Mouse (Mus musculus): Measurements from ENCODE around the gene Farp1. TPM values are rescaled to one million over a fixed set of nuclear protein-coding genes. Genes with fewer than 3 reads are reported as not detected.

Farp1 gene
- polyA plus RNA-seq, 1 experiment = 12.4 TPM

DNA sequence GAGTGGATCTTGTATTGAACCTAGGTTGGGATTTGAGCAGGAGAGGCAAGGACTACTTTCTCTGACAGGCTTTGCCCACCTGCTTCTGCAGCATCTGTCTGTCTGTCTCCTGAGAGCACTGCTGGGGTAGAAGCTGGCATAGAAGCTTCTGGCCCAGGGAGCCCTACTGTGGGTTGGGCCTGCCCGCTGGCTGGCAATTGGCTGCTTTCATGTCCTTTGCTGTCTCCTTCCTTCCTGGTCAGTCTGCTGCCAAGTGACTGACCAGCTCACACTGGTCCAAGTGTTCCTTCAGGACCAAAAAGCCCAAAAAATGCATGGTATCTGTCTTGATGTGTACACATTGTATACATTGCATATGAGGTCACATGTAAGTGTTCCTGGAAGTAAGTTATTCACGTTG lies 228.9 kb downstream of the Farp1 start:
- no peak for TF ChIP-seq CTCF (IDR thresholded peaks at IDR 0.05; ENCODE audit: extremely low read depth, insufficient read length, insufficient replicate concordance, low read depth, low read length)
- no peak for TF ChIP-seq POLR2A (IDR thresholded peaks at IDR 0.05; ENCODE audit: low read depth, low read length)
- H3K27me3 ChIP-seq (ENCODE audit: control insufficient read depth, insufficient read depth, low read length) = no peaks in the 10 kb centered on the region
- H3K27ac ChIP-seq (ENCODE audit: insufficient read depth, low read depth, low read length) = peak overlapping the region; percentile 60
- WGBS = 30% methylated on average over 2 of the region's 2 CpGs
- H3K36me3 ChIP-seq (ENCODE audit: control insufficient read depth, insufficient read depth, low read length) = no peaks in the 10 kb centered on the region
- peaks cover 12% of the 10 kb centered on the region; the same call in 1 of the 2 replicates for H3K4me1 ChIP-seq (ENCODE audit: control insufficient read depth, insufficient read depth, insufficient read length, low read length)
- H3K4me3 ChIP-seq (ENCODE audit: low read depth, low read length) = no peak overlapping the region

DNA sequence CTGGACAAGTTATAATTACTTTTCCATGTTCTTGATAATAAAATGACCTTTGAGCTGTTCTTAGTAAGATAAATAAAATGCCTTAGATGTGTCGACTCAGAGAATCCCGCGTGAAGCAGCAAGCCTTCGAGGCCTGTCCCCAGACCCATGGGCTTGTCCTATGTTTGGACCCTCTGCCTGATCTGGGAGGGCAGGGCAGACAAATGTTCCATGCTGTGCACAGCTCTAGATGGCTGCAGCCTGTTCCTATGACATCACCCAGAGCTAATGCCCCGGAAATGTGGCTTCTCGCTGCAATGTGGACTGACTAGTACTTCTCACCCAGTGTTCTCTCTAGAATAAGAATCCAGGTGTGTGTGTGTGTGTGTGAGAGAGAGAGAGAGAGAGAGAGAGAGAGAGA lies 229.5 kb downstream of the Farp1 start:
- peaks cover 12% of the 10 kb centered on the region; the same call in 1 of the 2 replicates for H3K4me1 ChIP-seq (ENCODE audit: control insufficient read depth, insufficient read depth, insufficient read length, low read length)
- WGBS = 22% methylated on average over 6 of the region's 6 CpGs
- peak overlapping the region; percentile 59 for H3K27ac ChIP-seq (ENCODE audit: insufficient read depth, low read depth, low read length)
- no peaks in the 10 kb centered on the region for H3K36me3 ChIP-seq (ENCODE audit: control insufficient read depth, insufficient read depth, low read length)
- TF ChIP-seq POLR2A (IDR thresholded peaks at IDR 0.05; ENCODE audit: low read depth, low read length) (no peak), CTCF (IDR thresholded peaks at IDR 0.05; ENCODE audit: extremely low read depth, insufficient read length, insufficient replicate concordance, low read depth, low read length) (no peak)
- no peak overlapping the region for H3K4me3 ChIP-seq (ENCODE audit: low read depth, low read length)
- H3K27me3 ChIP-seq (ENCODE audit: control insufficient read depth, insufficient read depth, low read length) = no peaks in the 10 kb centered on the region

DNA sequence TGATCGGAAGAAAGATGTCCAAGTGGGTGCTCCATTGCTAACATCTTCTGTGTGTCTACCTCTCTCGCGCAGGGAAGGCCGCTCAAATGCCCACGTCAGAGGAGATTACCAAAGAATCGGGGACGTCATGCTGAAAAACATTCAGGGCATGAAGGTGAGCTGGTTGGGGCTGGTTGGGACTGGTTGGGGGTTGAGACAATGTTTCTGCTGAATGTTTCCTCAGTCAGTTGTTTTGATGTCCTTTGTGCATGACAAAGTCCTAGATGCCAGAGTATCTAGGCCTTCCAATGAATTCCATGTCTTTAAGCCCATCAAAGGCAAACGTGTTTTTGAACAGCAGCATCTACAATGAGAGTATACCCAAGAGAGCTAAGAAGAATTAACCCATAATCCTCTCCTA lies 232.8 kb downstream of the Farp1 start:
- no peak overlapping the region for H3K27ac ChIP-seq (ENCODE audit: insufficient read depth, low read depth, low read length)
- 93% methylated on average over 8 of the region's 8 CpGs for WGBS
- no peak overlapping the region for H3K4me3 ChIP-seq (ENCODE audit: low read depth, low read length)
- H3K4me1 ChIP-seq (ENCODE audit: control insufficient read depth, insufficient read depth, insufficient read length, low read length) = peaks cover 9% of the 10 kb centered on the region; the same call in 1 of the 2 replicates
- H3K36me3 ChIP-seq (ENCODE audit: control insufficient read depth, insufficient read depth, low read length) = peaks cover 14% of the 10 kb centered on the region
- TF ChIP-seq POLR2A (IDR thresholded peaks at IDR 0.05; ENCODE audit: low read depth, low read length) (no peak), CTCF (IDR thresholded peaks at IDR 0.05; ENCODE audit: extremely low read depth, insufficient read length, insufficient replicate concordance, low read depth, low read length) (no peak)
- H3K27me3 ChIP-seq (ENCODE audit: control insufficient read depth, insufficient read depth, low read length) = no peaks in the 10 kb centered on the region

DNA sequence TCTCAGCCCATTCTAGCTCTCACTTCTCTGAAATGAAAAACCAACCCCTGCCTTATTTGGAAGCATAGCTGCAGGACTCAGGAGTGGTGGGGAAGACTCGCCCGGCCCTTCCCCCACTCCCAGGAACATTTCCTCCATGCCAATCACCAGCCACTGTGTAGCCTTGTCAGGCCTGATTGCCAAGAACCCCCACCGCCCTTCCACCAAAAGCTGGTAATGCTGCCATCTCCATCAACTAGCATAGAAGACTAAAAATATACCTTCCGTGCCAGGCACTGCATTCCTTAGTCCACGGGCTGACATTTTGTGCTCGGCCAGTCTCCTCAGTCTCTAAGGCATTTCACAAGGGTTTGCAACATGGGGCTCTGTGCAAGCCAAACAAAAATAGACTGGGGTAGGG lies 235.5 kb downstream of the Farp1 start:
- Histone ChIP-seq H3K36me3 (ENCODE audit: control insufficient read depth, insufficient read depth, low read length) (peaks cover 27% of the 10 kb centered on the region), H3K27ac (ENCODE audit: insufficient read depth, low read depth, low read length) (no peak overlapping the region), H3K27me3 (ENCODE audit: control insufficient read depth, insufficient read depth, low read length) (no peaks in the 10 kb centered on the region), H3K4me3 (ENCODE audit: low read depth, low read length) (no peak overlapping the region), H3K4me1 (ENCODE audit: control insufficient read depth, insufficient read depth, insufficient read length, low read length) (no peaks in the 10 kb centered on the region)
- TF ChIP-seq CTCF (IDR thresholded peaks at IDR 0.05; ENCODE audit: extremely low read depth, insufficient read length, insufficient replicate concordance, low read depth, low read length) = no peak
- no peak for TF ChIP-seq POLR2A (IDR thresholded peaks at IDR 0.05; ENCODE audit: low read depth, low read length)
- 89% methylated on average over 6 of the region's 6 CpGs for WGBS

DNA sequence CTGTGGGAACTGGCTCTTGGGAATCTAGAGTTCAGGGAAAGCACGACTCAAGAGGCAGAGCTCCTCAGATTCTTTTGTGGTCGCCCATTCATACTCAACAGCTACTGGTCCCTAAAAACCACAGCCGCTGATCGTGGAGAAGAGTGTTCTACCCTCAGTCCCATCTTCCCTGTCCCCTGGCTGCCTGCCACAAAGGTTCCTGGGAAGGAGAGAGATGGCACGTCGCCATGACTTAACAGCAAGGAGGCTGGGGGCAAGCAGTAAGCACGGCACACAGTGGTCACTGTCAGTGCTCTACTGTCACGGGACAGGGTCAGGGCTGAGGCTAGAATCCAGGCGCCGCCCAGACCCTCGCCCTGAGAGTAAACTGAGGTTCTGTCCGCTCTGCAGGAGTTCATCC lies 240.0 kb downstream of the Farp1 start:
- no peak for TF ChIP-seq POLR2A (IDR thresholded peaks at IDR 0.05; ENCODE audit: low read depth, low read length)
- no peak for TF ChIP-seq CTCF (IDR thresholded peaks at IDR 0.05; ENCODE audit: extremely low read depth, insufficient read length, insufficient replicate concordance, low read depth, low read length)
- 82% methylated on average over 12 of the region's 12 CpGs for WGBS
- Histone ChIP-seq H3K36me3 (ENCODE audit: control insufficient read depth, insufficient read depth, low read length) (peaks cover 39% of the 10 kb centered on the region), H3K4me1 (ENCODE audit: control insufficient read depth, insufficient read depth, insufficient read length, low read length) (no peaks in the 10 kb centered on the region), H3K4me3 (ENCODE audit: low read depth, low read length) (no peak overlapping the region), H3K27me3 (ENCODE audit: control insufficient read depth, insufficient read depth, low read length) (no peaks in the 10 kb centered on the region), H3K27ac (ENCODE audit: insufficient read depth, low read depth, low read length) (no peak overlapping the region)

DNA sequence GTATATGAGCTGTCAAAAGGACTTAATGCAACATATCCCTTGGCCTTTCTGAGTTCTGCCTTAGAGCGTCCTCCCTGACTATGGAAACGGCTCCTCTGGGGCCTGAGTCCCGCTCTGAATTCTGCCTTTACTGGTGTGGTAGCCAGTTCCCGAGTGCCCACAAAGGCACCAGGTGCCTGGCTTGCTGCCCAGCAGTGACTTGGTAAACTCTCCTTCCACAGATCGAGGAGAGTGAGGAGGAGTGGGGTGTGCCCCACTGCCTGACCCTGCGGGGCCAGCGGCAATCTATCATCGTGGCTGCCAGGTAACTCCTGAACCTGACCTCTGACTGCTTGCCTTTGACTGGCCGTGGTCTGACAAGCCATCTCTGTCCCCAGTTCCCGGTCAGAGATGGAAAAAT lies 241.0 kb downstream of the Farp1 start:
- H3K4me1 ChIP-seq (ENCODE audit: control insufficient read depth, insufficient read depth, insufficient read length, low read length) = no peaks in the 10 kb centered on the region
- H3K36me3 ChIP-seq (ENCODE audit: control insufficient read depth, insufficient read depth, low read length) = peaks cover 41% of the 10 kb centered on the region
- H3K27me3 ChIP-seq (ENCODE audit: control insufficient read depth, insufficient read depth, low read length) = no peaks in the 10 kb centered on the region
- H3K4me3 ChIP-seq (ENCODE audit: low read depth, low read length) = no peak overlapping the region
- 63% methylated on average over 10 of the region's 10 CpGs for WGBS
- H3K27ac ChIP-seq (ENCODE audit: insufficient read depth, low read depth, low read length) = no peak overlapping the region
- TF ChIP-seq CTCF (IDR thresholded peaks at IDR 0.05; ENCODE audit: extremely low read depth, insufficient read length, insufficient replicate concordance, low read depth, low read length) (no peak), POLR2A (IDR thresholded peaks at IDR 0.05; ENCODE audit: low read depth, low read length) (no peak)

DNA sequence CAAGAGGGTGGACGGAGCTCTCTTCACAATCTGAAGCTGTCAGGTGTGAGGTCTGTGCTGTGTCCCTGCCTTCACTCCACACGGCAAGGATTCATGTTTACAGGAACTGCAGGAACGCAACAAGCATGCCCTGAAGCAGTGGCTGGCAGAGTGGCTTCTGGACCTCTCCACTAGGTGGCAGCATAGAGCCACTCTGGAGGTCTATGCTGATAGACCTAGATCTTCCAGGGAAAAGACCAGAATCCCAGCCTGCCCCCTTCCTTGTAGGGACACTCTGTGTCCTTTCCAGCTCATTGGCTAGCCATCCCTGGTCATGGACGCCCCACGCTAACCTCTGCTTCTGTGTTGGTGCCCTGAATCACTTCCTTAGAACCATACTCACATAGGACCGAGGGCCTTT lies 244.1 kb downstream of the Farp1 start:
- no peak for TF ChIP-seq POLR2A (IDR thresholded peaks at IDR 0.05; ENCODE audit: low read depth, low read length)
- peak; percentile 89; the same call in 1 of the 2 replicates for TF ChIP-seq CTCF (IDR thresholded peaks at IDR 0.05; ENCODE audit: extremely low read depth, insufficient read length, insufficient replicate concordance, low read depth, low read length)
- no peak overlapping the region for H3K27ac ChIP-seq (ENCODE audit: insufficient read depth, low read depth, low read length)
- peaks cover 41% of the 10 kb centered on the region for H3K36me3 ChIP-seq (ENCODE audit: control insufficient read depth, insufficient read depth, low read length)
- no peaks in the 10 kb centered on the region for H3K27me3 ChIP-seq (ENCODE audit: control insufficient read depth, insufficient read depth, low read length)
- 39% methylated on average over 6 of the region's 6 CpGs for WGBS
- H3K4me1 ChIP-seq (ENCODE audit: control insufficient read depth, insufficient read depth, insufficient read length, low read length) = no peaks in the 10 kb centered on the region
- no peak overlapping the region for H3K4me3 ChIP-seq (ENCODE audit: low read depth, low read length)
